Mouse (Mus musculus) erythroblast, embryonic 14.5 days (primary cell): ENCODE results near the gene 4931414P19Rik. TPM values are rescaled to one million over a fixed set of nuclear protein-coding genes. Genes with fewer than 3 reads are reported as not detected.
"Not testable (repeated sequence)": the region's sequence is repeated elsewhere in the genome, so short reads cannot be mapped to it uniquely, and the experiment has no call there.

Experiments
- H3K27me3 ChIP-seq: 2 replicates; pipeline ENCODE4 v1.6.1; 2012; ENCODE audit warnings: inconsistent platforms; ENCODE audit not compliant: control insufficient read depth
- H3K36me3 ChIP-seq: 2 replicates; pipeline ENCODE4 v1.6.1; 2012; ENCODE audit warnings: mild to moderate bottlenecking, inconsistent platforms; ENCODE audit not compliant: control insufficient read depth
- H3K4me1 ChIP-seq: 2 replicates; pipeline ENCODE4 v1.6.1; 2012; ENCODE audit warnings: inconsistent platforms; ENCODE audit not compliant: control insufficient read depth
- H3K4me3 ChIP-seq: replicated peaks from 2 replicates; pipeline ENCODE3; 2012; ENCODE audit warnings: moderate library complexity, mild to moderate bottlenecking, inconsistent platforms
- H3K9me3 ChIP-seq: 2 replicates; pipeline ENCODE4 v1.6.1; 2012; ENCODE audit warnings: low read length, inconsistent platforms, mixed read lengths; ENCODE audit not compliant: control insufficient read depth
- GATA1 ChIP-seq: IDR thresholded peaks from 2 replicates; pipeline ENCODE4 v1.6.1; 2012; ENCODE audit warnings: low read length, inconsistent platforms, mixed read lengths
- TAL1 ChIP-seq: IDR thresholded peaks from 3 replicates; pipeline ENCODE4 v1.6.1; 2012; ENCODE audit warnings: low read length, inconsistent platforms, mixed read lengths
- polyA plus RNA-seq: library from polyadenylated mRNA; stranded (reverse); fragments of >175 nt; gene quantifications from 2 replicates; pipeline ENCODE4 v1.2.3, GENCODE M21; 2012

4931414P19Rik gene
- polyA plus RNA-seq, 1 experiment: 0.94 TPM

DNA sequence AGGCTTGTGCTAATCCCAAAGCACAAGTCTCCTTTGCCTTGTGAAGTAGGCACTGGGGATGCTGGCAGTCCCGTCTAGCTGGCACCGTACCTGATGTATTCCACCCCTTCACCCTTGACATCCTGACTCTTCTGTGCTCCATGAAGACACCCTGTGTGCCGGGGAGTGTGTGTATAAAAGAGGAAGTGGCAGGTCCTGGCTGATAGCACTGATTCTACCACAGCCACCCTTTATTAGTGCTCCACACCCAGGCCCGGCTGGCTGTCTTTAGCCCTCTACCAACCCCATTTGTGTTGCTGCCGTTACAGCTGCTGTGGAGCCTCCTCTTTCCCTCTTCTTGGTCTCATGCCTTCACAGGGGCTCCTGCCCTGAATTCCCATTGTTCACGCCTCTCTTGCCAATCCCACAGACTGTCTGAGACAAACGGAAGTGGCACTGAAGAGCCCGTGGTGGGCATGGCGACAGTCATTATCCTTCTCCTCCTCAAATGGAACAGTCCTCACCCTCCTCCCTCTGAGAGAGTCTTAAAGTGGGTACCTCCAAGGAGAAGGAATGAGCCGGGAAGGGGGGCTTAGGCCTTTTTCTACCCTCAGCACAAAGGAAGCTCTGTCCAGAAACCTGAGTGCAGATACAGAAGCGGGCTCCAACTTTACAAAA lies 24.9 kb upstream of the 4931414P19Rik start:
- H3K9me3 ChIP-seq: no peaks in the 10 kb centered on the region
- H3K4me3 ChIP-seq: no peak overlapping the region
- H3K4me1 ChIP-seq: peaks cover 12% of the 10 kb centered on the region
- H3K27me3 ChIP-seq: peaks cover 1% of the 10 kb centered on the region
- H3K36me3 ChIP-seq: peaks cover 21% of the 10 kb centered on the region
- TF ChIP-seq GATA1: no peak
- no peak for TF ChIP-seq TAL1

- H3K4me3 ChIP-seq: no peak overlapping the region
- H3K36me3 ChIP-seq: peaks cover 21% of the 10 kb centered on the region
- H3K9me3 ChIP-seq: no peaks in the 10 kb centered on the region
- no peak for TF ChIP-seq TAL1
- TF ChIP-seq GATA1: no peak
- H3K4me1 ChIP-seq: peaks cover 12% of the 10 kb centered on the region
- peaks cover 10% of the 10 kb centered on the region for H3K27me3 ChIP-seq
Measured at GRCm38 (mm10) chr14:54629797-54630196, 24.0 kb upstream of the 4931414P19Rik start.

DNA sequence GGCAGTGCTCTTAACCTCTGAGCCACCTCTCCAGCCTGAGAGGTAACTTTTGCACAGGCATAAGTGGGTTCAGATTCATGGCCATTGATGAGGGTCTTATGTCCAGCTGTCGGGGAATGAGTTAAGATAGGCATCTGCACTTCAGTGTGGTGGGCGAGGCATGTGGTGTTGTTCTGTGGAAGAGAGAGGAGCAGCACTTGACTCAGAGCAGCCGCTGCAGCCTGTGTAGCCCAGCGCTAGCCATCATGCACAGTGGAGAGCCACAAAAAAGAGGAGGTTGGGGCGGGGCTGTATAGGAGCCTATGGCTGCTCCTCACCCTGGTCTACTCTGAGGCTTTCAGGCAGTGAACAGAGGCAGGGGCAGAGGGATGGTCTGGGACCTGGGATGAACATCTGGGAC lies 22.3 kb upstream of the 4931414P19Rik start:
- no peaks in the 10 kb centered on the region for H3K9me3 ChIP-seq
- H3K36me3 ChIP-seq: peaks cover 15% of the 10 kb centered on the region
- no peak for TF ChIP-seq TAL1
- peaks cover 19% of the 10 kb centered on the region for H3K4me1 ChIP-seq
- no peak overlapping the region for H3K4me3 ChIP-seq
- peaks cover 10% of the 10 kb centered on the region for H3K27me3 ChIP-seq

DNA sequence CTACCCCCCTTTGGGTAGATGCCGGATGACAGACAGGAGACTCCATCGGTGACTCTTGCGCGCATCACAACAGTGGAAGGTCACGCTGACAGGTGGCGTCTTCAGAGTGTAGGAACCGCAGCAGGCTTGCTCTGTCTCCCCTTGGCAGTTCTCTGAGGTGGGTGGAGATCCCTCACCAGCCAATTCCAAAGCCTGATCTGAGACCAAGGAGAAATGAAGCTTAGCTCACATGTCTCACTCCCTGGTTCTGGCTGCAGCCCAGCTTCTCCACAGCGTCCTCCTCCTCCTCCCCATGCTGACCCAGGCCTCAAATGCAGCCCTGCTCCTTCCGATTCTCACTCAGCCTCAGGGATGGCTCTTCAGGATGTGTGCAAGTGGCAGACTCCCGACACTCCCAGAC lies 19.2 kb upstream of the 4931414P19Rik start:
- Histone ChIP-seq H3K27me3 (peaks cover 10% of the 10 kb centered on the region), H3K4me3 (no peak overlapping the region), H3K4me1 (peaks cover 17% of the 10 kb centered on the region), H3K36me3 (no peaks in the 10 kb centered on the region), H3K9me3 (no peaks in the 10 kb centered on the region)
- TF ChIP-seq TAL1 (no peak), GATA1 (no peak)

DNA sequence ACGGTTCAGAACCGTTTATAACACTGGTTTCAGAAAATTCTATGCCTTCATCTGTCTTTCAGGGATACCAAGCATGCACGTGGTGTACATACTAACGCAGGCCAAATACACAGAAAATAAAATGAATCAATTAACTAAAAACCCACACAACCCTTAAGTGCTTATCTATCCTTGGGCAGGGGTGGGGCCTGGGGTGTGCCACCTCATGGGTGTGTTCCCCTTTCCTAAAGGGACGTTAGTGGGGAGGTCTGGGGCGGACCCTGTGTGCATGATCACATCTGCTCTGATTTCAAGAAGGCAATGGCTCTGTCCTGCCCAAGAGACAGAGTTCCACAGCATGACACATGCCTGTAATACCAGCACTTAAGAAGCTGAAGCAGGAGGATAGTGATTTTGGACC lies 17.5 kb upstream of the 4931414P19Rik start:
- peaks cover 10% of the 10 kb centered on the region for H3K27me3 ChIP-seq
- no peaks in the 10 kb centered on the region for H3K9me3 ChIP-seq
- peaks cover 14% of the 10 kb centered on the region for H3K4me1 ChIP-seq
- H3K36me3 ChIP-seq: no peaks in the 10 kb centered on the region
- TF ChIP-seq TAL1 (no peak), GATA1 (no peak)
- H3K4me3 ChIP-seq: no peak overlapping the region

DNA sequence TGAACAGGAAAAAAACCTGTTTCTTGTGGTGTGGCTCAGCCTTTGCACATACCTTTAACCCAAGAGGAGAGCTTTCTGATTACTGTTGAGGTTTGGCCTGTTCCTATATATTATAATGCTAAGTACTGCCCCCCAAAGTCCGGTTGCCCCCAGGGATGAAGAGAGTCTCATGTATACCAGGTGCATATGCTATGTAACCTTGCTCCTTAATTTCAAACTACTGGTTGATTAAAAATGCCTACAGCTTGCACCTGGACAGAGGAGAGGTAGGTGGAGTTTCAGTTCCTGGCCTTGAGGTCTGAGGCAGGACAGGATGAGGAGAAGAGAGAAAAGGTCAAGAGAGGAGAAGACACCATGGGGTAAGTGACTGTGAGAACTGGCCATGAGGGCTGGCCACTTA lies 15.3 kb upstream of the 4931414P19Rik start, which contains the start of gene Psmb11:
Gene Psmb11 (plus strand): TSS at position 301 of the 400 bp plus-strand sequence.
- Histone ChIP-seq H3K9me3 (no peaks in the 10 kb centered on the region), H3K4me1 (peaks cover 26% of the 10 kb centered on the region), H3K4me3 (no peak within 1 kb of the TSS), H3K36me3 (peaks cover 3% of the 10 kb centered on the region), H3K27me3 (peaks cover 10% of the 10 kb centered on the region)
- TF ChIP-seq GATA1: no peak
- TF ChIP-seq TAL1: no peak

DNA sequence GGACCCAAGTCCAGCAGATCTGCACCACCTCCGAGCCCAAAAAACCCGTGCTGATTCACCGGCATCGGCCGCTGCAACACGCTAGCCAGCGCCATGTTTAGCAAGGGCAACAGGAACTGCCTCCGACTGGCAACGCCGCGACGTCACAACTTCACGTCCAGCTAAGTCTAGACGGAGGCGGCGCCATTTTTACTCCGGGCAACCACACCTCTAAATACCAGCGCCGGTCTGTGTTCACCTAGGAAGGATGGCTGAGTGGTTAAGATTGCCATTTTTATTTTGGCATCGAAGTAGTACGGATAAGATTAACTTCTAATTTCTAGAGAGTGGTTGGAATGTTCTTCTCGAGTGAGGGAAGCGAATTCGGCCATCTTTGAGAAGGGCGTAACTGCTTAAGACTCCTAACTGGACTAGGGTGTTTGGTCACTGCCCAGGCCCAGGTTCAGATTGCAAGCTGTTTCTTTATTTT lies 12.1 kb upstream of the 4931414P19Rik start, which contains the start of gene Psmb5:
Gene Psmb5 (minus strand): TSS at position 126 of the 469 bp plus-strand sequence.
- H3K36me3 ChIP-seq: peaks cover 29% of the 10 kb centered on the region
- H3K4me3 ChIP-seq: peak within 1 kb of the TSS; percentile 75
- TF ChIP-seq TAL1: no peak
- no peak for TF ChIP-seq GATA1
- H3K27me3 ChIP-seq: no peaks in the 10 kb centered on the region
- peaks cover 20% of the 10 kb centered on the region for H3K4me1 ChIP-seq
- H3K9me3 ChIP-seq: no peaks in the 10 kb centered on the region

DNA sequence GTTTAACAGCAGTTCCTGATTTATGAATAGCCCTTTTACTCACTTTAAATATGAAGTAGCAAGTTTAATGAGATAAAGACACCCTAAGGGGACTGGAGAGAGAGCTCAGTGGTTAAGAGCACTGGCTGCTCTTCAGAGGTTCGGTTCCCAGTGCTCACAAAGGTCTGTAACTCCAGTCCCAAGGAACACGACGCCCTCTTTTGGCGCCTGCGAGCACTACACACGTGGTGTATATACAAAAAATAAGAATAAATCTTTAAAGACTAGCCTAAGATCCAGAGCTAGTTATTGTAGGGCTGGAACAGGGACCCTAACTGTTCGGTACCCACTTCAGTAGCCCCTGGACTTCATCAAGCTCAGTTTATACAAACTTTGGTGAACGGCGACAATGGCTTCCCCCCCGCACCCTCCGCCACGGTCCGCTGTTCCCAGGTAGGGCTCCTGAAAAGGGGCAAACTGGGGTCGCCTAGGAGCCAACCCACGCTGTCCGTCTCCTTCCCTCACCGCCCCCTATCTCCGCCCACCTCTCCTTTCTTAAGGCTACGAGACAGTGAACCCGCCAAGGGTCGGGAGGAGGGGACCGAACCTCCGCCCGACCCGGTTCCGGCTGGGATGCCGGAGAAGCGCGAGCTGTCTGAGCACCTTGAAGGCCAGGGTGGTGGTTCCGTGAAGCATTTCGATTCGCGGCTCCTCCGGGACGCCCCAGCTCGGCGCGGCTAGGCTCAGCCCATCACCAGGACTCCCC lies 11.5 kb upstream of the 4931414P19Rik start:
- Histone ChIP-seq H3K36me3 (peaks cover 35% of the 10 kb centered on the region), H3K4me3 (peak overlapping the region; percentile 75), H3K4me1 (peaks cover 17% of the 10 kb centered on the region), H3K27me3 (no peaks in the 10 kb centered on the region), H3K9me3 (no peaks in the 10 kb centered on the region)
- TF ChIP-seq TAL1: no peak
- TF ChIP-seq GATA1: no peak

DNA sequence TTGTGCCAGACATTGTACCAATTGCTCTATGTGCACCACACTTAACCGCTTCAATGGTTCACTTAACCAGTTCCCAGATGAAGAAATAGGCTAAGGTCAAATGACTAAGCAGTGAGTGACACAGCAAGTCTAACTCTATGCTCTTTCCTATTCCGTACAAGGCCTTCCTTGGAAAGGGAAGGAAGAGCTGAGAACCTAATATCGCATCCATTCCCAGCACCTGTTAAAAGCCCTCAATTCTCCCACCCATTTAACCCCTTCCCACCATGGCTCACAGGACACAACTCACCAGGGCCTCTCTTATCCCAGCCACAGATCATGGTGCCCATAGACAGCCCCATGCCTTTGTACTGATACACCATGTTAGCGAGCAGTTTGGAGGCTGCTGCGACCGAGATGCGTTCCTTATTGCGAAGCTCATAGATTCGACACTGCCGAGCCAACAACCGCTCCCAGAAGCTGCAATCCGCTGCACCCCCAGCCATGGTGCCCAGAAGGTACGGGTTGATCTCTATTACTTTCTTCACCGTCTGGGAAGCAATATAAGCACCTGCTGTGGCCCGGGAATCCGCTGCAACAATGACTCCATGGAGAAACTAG lies 10.5 kb upstream of the 4931414P19Rik start:
- peaks cover 43% of the 10 kb centered on the region for H3K36me3 ChIP-seq
- peak overlapping the region; percentile 5 for H3K4me3 ChIP-seq
- no peak for TF ChIP-seq GATA1
- TF ChIP-seq TAL1: no peak
- H3K4me1 ChIP-seq: peaks cover 16% of the 10 kb centered on the region
- H3K9me3 ChIP-seq: no peaks in the 10 kb centered on the region
- no peaks in the 10 kb centered on the region for H3K27me3 ChIP-seq

GRCm38 (mm10) chr14:54614130-54614529 lies 8.3 kb upstream of the 4931414P19Rik start:
- not testable (repeated sequence) for H3K27me3 ChIP-seq, H3K4me3 ChIP-seq, H3K9me3 ChIP-seq
- Histone ChIP-seq H3K4me1 (peaks cover 16% of the 10 kb centered on the region), H3K36me3 (peaks cover 56% of the 10 kb centered on the region)
